Mouse (Mus musculus) hindbrain, embryonic 14.5 days (tissue): Measurements from ENCODE around the gene Ilf2. TPM values are rescaled to one million over a fixed set of nuclear protein-coding genes. Genes with fewer than 3 reads are reported as not detected.

Experiments
- ATAC-seq: fragments of 200-750 bp; cut with Nextera tagmentation; 2 replicates; pipeline ENCODE4 v1.8.0; 2017; ENCODE audit warnings: moderate number of reproducible peaks, mild to moderate bottlenecking, moderate TSS enrichment, moderate library complexity; ENCODE audit not compliant: low FRiP score
- DNase-seq: peaks from one replicate; pipeline ENCODE4 v3.0.0-alpha.2; 2015; ENCODE audit warnings: low spot score
- H3K27ac ChIP-seq: fragments of 300-500 bp; sonication (generic); 2 replicates; pipeline ENCODE4 v1.5.1; 2014; ENCODE audit warnings: mild to moderate bottlenecking, moderate library complexity
- H3K27me3 ChIP-seq: fragments of 300-500 bp; sonication (generic); 2 replicates; pipeline ENCODE4 v1.6.1; 2014; ENCODE audit warnings: mild to moderate bottlenecking, low read length, mixed read lengths; ENCODE audit not compliant: control insufficient read depth, insufficient read depth
- H3K36me3 ChIP-seq: fragments of 300-500 bp; sonication (generic); replicated peaks from 2 replicates; pipeline ENCODE4 v1.6.1; 2014; ENCODE audit not compliant: control insufficient read depth, insufficient read depth
- H3K4me1 ChIP-seq: fragments of 300-500 bp; sonication (generic); replicated peaks from 2 replicates; pipeline ENCODE4 v1.6.1; 2014; ENCODE audit warnings: antibody characterized with exemption, low read length, mixed read lengths; ENCODE audit not compliant: control insufficient read depth, insufficient read depth
- H3K4me2 ChIP-seq: fragments of 300-500 bp; sonication (generic); replicated peaks from 2 replicates; pipeline ENCODE4 v1.6.1; 2014; ENCODE audit warnings: mild to moderate bottlenecking, moderate library complexity
- H3K4me3 ChIP-seq: fragments of 300-500 bp; sonication (generic); replicated peaks from 2 replicates; pipeline ENCODE4 v1.5.1; 2014; ENCODE audit warnings: mild to moderate bottlenecking, low read length
- H3K9ac ChIP-seq: fragments of 300-500 bp; sonication (generic); 2 replicates; pipeline ENCODE4 v1.6.1; 2014
- H3K9me3 ChIP-seq: fragments of 300-500 bp; sonication (generic); 2 replicates; pipeline ENCODE4 v1.6.1; 2016; ENCODE audit warnings: low read length; ENCODE audit not compliant: control insufficient read depth
- WGBS: fragments of 180-500 bp; shearing (Covaris S2); extraction: QIAGEN DNeasy Blood & Tissue Kit; methylation state at CpG from one replicate; pipeline ENCODE4 v1.1.7; 2014; 5-methylcytosine and 5-hydroxymethylcytosine counted together
- polyA plus RNA-seq: library from polyadenylated mRNA; unstranded; fragments of >200 nt; fragmentation: Nextera tagmentation; extraction: Ambion mirVana; gene quantifications from 2 replicates; pipeline ENCODE4 v1.2.1, GENCODE M21; 2014

Ilf2 gene
- polyA plus RNA-seq, 1 experiment from 2014 or later: 235 TPM

DNA sequence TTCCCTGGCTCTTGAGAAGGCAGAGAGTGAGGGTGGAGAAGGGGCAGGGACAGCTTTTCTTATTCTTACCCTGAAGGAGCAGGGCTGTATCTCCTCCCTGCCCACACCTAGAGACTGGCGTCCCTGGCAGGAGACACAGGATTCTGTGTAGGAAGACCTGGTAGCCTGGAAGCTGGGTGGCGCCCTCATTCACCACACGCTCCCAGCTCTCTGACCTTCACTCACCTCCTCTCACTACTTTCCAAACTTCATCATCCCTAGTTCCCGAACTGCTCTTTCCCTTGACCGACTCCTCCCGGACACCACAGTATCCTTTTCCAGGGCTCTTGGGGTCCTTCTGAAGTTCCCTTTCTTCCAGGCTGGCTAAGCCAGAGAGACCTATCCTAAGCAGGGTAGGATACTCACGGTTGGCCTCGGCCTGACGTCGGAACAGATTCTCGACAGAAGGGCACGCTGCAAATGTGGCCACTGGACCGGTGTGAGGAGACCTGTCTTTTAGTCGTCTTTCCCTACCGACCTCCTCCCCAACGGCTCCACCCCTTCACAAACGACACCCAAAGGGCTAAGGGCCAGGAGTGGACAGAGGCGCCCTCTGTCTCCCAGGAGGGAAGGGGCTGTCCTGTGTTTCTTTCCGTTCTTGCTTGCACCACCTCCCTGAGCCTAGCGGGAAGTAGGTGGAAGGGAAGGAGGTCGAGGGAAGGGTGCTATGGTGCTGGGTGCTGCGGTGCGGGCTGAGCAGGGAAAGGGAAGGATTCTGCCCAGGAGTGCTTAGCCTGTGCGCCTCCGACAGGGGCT lies 38.1 kb downstream of the Ilf2 start, which contains the start of the genes S100a1 and S100a13:
TSS of gene S100a1 (minus strand) at position 597 of the 795 bp plus-strand sequence.
TSS of gene S100a13 (plus strand) at position 640 of the 795 bp plus-strand sequence.
- Histone ChIP-seq H3K27ac (no peak within 1 kb of the TSS), H3K27me3 (peaks cover 28% of the 10 kb centered on the region), H3K4me2 (peak within 1 kb of the TSS; percentile 61), H3K36me3 (no peaks in the 10 kb centered on the region), H3K9ac (peak within 1 kb of the TSS; percentile 44), H3K4me3 (peak within 1 kb of the TSS; percentile 25), H3K4me1 (peaks cover 11% of the 10 kb centered on the region), H3K9me3 (no peaks in the 10 kb centered on the region)
- ATAC-seq (peak; percentile 21; the same call in 1 of the 2 replicates), DNase-seq (no peak)
- WGBS: 6% methylated on average over 25 of the region's 25 CpGs

DNA sequence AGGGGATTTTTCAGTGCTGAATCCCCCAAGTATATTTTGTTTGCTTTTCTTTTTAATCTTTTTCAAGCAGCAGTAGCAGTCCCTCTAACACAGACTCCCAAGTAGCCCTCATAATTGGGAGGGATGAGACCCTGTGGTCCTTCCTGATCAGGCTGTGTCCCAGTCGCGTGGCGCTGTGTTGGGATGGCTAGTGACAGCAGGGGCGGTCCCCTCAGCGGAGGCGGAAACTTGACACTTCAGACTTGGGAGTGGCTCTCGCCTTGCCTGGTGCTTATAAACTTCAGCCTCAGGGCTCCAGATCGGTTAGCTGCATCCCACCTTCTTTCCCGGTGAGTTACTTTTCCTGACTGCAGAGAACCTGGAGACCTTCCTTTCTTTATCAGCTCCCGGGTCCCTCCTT lies 38.8 kb downstream of the Ilf2 start:
- Histone ChIP-seq H3K27me3 (peaks cover 28% of the 10 kb centered on the region), H3K9me3 (no peaks in the 10 kb centered on the region), H3K36me3 (no peaks in the 10 kb centered on the region), H3K4me2 (peak overlapping the region; percentile 61), H3K9ac (peak overlapping the region; percentile 44), H3K4me3 (peak overlapping the region; percentile 25), H3K4me1 (peaks cover 11% of the 10 kb centered on the region), H3K27ac (no peak overlapping the region)
- no peak for DNase-seq
- 1% methylated on average over 10 of the region's 10 CpGs for WGBS
- no peak for ATAC-seq

DNA sequence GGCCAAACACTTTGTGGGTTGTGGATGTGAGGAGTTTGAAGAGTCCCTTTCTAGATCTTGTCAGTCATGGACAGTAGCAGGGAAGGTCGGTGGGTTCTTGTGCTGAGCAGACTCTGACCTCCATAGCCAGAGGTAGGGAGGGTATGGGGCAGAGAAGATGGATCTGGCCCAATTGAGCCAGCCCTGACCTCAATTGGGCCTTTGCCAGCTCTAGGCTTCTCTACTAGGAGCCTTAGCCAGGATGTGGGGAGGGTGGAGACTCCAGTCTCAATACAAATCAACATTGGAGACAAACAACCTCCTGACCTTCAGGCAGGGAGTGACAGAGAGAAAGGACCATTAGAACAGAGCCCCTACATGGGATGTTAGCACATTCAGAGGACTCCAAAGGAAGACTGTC lies 39.3 kb downstream of the Ilf2 start:
- ATAC-seq (no peak), DNase-seq (no peak)
- Histone ChIP-seq H3K4me3 (peak overlapping the region; percentile 25; the same call in 1 of the 2 replicates), H3K4me1 (peaks cover 11% of the 10 kb centered on the region), H3K9me3 (no peaks in the 10 kb centered on the region), H3K27me3 (peaks cover 28% of the 10 kb centered on the region), H3K4me2 (peak overlapping the region; percentile 61), H3K36me3 (no peaks in the 10 kb centered on the region), H3K27ac (no peak overlapping the region), H3K9ac (no peak overlapping the region)
- WGBS: 64% methylated on average over 1 of the region's 1 CpGs

DNA sequence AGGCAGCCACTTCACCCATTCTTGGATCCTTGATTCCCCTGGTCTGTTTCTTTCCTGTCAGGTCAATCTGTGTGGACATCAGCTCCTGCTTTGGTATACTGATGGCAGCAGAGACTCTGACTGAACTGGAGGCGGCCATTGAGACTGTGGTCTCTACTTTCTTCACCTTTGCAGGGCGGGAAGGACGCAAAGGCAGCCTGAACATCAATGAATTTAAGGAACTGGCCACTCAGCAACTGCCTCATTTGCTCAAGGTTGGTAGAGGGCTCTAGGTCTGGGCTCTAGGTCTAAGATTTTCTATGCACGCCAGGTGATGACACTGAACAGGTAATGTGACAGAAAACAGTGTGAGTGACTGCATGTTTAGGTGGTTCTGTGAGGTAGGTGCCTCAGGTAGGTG lies 39.9 kb downstream of the Ilf2 start:
- H3K9me3 ChIP-seq: no peaks in the 10 kb centered on the region
- no peak overlapping the region for H3K4me3 ChIP-seq
- H3K4me1 ChIP-seq: peaks cover 11% of the 10 kb centered on the region
- no peak overlapping the region for H3K4me2 ChIP-seq
- H3K9ac ChIP-seq: no peak overlapping the region
- WGBS: 88% methylated on average over 4 of the region's 4 CpGs
- ATAC-seq (no peak), DNase-seq (no peak)
- H3K36me3 ChIP-seq: no peaks in the 10 kb centered on the region
- peaks cover 28% of the 10 kb centered on the region for H3K27me3 ChIP-seq
- H3K27ac ChIP-seq: no peak overlapping the region

DNA sequence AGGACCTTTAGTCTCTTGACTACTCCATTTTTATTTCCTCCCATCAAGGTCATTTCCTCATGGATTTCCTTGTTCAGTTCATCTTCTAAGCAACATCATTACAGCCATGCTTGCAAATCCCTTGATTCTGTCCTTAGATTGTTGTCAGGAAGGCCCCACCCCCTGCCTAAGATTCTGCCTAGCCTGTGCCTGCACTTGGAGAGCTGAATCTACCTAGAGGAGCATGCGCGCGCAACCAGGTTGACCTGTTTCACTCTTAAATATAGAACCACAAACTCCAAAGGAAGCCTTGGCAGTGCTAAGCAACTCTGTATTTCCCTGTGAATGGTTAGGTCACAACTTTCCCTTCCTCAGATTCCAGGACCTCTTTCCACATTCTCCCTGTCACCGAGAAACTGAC lies 41.8 kb downstream of the Ilf2 start:
- no peak for DNase-seq
- Histone ChIP-seq H3K27ac (no peak overlapping the region), H3K4me1 (peaks cover 11% of the 10 kb centered on the region), H3K4me3 (no peak overlapping the region), H3K36me3 (no peaks in the 10 kb centered on the region), H3K9ac (no peak overlapping the region), H3K9me3 (no peaks in the 10 kb centered on the region), H3K27me3 (peaks cover 23% of the 10 kb centered on the region), H3K4me2 (no peak overlapping the region)
- ATAC-seq: no peak
- 80% methylated on average over 4 of the region's 4 CpGs for WGBS

DNA sequence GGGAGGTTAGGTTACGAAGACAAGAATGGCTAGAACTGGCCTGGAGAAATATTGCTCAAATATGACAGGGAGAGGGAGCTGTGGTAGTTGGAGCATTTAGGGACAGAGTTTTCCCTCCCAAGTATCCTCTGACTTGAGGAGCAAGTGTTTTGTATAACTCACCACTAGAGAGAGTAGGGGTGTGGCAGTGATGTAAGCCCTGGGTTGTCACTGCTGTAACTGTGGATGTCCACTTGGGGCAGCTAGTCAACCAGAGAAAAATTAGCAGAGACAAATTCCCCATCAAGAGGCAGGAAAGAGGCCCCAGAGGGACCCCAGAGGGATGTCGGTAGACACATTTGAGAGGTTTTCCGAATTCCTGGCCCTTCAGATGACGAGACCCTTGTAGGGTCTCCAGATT lies 49.5 kb downstream of the Ilf2 start:
- no peak overlapping the region for H3K4me2 ChIP-seq
- WGBS: 64% methylated on average over 4 of the region's 4 CpGs
- no peak overlapping the region for H3K4me3 ChIP-seq
- no peak overlapping the region for H3K27ac ChIP-seq
- H3K36me3 ChIP-seq: no peaks in the 10 kb centered on the region
- DNase-seq (peak; percentile 45), ATAC-seq (no peak)
- H3K4me1 ChIP-seq: no peaks in the 10 kb centered on the region
- H3K9ac ChIP-seq: no peak overlapping the region
- H3K27me3 ChIP-seq: no peaks in the 10 kb centered on the region
- peaks cover 3% of the 10 kb centered on the region; the same call in 1 of the 2 replicates for H3K9me3 ChIP-seq

DNA sequence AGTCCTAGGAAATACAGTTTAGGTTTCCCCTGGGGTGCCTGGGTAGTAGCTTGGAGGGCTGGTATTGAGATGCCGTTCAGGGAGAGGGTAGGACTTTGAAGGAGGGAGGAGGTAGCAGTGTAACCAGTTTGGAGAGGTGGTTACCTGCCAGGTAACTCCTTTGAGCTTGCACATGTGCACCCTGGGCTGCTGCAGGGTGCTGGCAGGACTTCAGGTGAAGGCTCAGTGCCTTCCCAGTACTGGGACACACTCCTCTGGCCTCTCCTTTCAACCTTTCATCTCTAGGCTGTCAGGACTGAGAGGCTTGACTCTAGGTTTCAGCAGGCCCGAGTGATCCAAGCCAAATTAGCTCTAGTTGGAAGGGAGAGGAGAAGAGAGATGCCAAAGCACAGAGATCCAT lies 50.1 kb downstream of the Ilf2 start:
- ATAC-seq (no peak), DNase-seq (no peak)
- Histone ChIP-seq H3K4me1 (no peaks in the 10 kb centered on the region), H3K9me3 (peaks cover 3% of the 10 kb centered on the region; the same call in 1 of the 2 replicates), H3K27ac (no peak overlapping the region), H3K27me3 (no peaks in the 10 kb centered on the region), H3K9ac (no peak overlapping the region), H3K4me2 (no peak overlapping the region), H3K4me3 (no peak overlapping the region), H3K36me3 (no peaks in the 10 kb centered on the region)
- 88% methylated on average over 2 of the region's 2 CpGs for WGBS

DNA sequence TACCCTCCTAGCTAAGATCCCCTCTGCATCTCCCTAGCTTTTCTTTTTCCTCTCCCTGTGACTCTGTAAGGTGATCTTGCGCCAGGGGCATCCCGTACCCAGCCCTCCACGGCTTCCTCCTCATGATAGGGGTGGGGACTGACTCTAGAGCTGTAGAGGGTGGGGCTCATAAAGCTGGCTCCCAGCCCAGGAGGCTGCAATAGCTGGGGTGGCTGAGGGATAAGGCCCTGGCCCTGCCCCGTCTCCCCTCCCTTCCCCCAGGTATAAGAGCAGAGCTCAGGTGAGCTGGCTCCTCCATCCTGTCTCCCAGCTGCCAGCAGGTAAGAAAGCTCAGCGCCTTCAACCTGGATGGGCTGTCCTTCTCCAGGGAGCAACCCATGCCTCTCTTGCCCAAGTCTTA lies 50.7 kb downstream of the Ilf2 start, which contains the start of gene S100a14:
TSS of gene S100a14 (plus strand) at position 277 of the 400 bp plus-strand sequence.
- Histone ChIP-seq H3K4me3 (no peak within 1 kb of the TSS), H3K27me3 (no peaks in the 10 kb centered on the region), H3K36me3 (no peaks in the 10 kb centered on the region), H3K4me2 (no peak within 1 kb of the TSS), H3K27ac (no peak within 1 kb of the TSS), H3K9me3 (peaks cover 3% of the 10 kb centered on the region; the same call in 1 of the 2 replicates), H3K4me1 (no peaks in the 10 kb centered on the region), H3K9ac (no peak within 1 kb of the TSS)
- ATAC-seq (no peak), DNase-seq (no peak)
- WGBS: 81% methylated on average over 5 of the region's 5 CpGs

DNA sequence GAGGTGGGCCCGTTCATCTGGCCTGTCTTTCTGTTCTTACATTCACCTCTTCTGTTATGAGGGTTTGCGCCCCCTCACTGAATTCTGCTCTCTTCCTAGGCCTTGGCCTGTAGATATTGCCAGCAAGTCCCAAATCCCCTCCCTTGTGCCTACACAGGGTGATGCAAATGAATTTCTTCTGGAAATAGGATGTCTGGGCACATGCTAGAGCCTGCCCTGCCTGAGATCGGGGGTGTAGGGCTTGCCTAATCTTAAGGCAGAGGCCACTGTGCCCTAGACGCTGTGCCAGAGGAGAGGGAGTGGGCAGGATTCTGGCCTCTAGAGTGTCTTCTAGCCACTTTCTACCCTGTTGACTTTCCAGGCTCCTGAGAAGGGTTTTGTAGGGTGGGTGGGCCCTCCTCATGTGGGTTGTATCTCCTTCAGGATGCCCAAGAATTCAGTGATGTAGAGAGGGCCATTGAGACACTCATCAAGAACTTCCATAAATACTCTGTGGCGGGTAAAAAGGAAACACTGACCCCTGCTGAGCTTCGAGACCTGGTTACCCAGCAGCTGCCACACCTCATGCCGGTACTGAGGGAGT lies 51.5 kb downstream of the Ilf2 start:
- ATAC-seq (no peak), DNase-seq (no peak)
- Histone ChIP-seq H3K4me3 (no peak overlapping the region), H3K4me2 (no peak overlapping the region), H3K9ac (no peak overlapping the region), H3K4me1 (no peaks in the 10 kb centered on the region), H3K27ac (no peak overlapping the region), H3K27me3 (no peaks in the 10 kb centered on the region), H3K9me3 (peaks cover 3% of the 10 kb centered on the region; the same call in 1 of the 2 replicates), H3K36me3 (no peaks in the 10 kb centered on the region)
- 90% methylated on average over 7 of the region's 7 CpGs for WGBS
